In the genomic region with DNA sequence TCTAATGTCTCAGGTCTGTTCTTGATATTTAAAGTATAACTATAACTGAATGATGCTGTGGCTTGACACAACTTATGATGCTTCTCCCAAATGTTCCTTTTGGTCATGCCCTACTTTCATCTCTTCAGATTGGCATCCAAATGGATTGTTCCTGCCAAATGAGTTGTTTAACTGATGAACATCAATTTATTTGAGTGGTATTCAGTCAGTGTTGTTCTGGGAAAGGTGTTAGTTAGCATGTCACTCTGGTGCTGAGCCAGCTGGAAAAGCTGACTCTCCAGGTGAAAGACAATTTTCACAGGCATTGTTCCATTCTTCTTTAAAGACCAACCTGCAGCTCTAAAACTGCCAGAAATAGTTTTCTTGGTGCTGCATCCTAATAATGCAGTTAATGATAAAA, we compare ENCODE assay signal across 14 mouse cellular contexts. TPM values are rescaled to one million over a fixed set of nuclear protein-coding genes. Genes with fewer than 3 reads are reported as not detected.
"Had no signal": no experiment of that assay in that cellular context is flagged by ENCODE, and none has a peak within 500 bp of the region (broad histone marks: within the 10 kb centered on the region; RNA-seq: fewer than 3 reads in every experiment).

No protein-coding gene starts in this region.

- H3K27me3 ChIP-seq: limb, embryonic 12.5 days; midbrain, embryonic 13.5 days; neural tube, embryonic 15.5 days had no signal

- H3K36me3 ChIP-seq: limb, embryonic 12.5 days; midbrain, embryonic 13.5 days; neural tube, embryonic 15.5 days had no signal

- H3K4me2 ChIP-seq: limb, embryonic 12.5 days; midbrain, embryonic 13.5 days; neural tube, embryonic 15.5 days had no signal

- ATAC-seq: midbrain, embryonic 13.5 days had no signal

- DNase-seq: kidney, postnatal 36 days; layer of hippocampus, adult 9-11 months; layer of hippocampus, postnatal 36 days; liver; lung, adult 18-20 months; thymus, adult 18-20 months; thymus, postnatal 14 days had no signal

- H3K9ac ChIP-seq: limb, embryonic 12.5 days; liver, embryonic 14.5 days; midbrain, embryonic 13.5 days; neural tube, embryonic 15.5 days had no signal

- H3K4me1 ChIP-seq: limb, embryonic 12.5 days; midbrain, embryonic 13.5 days; neural tube, embryonic 15.5 days had no signal

- H3K4me3 ChIP-seq: limb, embryonic 12.5 days; midbrain, embryonic 13.5 days; myocyte; neural tube, embryonic 15.5 days had no signal

- H3K27ac ChIP-seq: kidney, postnatal 0 days; limb, embryonic 12.5 days; liver, embryonic 14.5 days; midbrain, embryonic 13.5 days; neural tube, embryonic 15.5 days had no signal

- H3K9me3 ChIP-seq: limb, embryonic 12.5 days; midbrain, embryonic 13.5 days; neural tube, embryonic 15.5 days had no signal

RNA-seq across cellular contexts. Expression of a gene that starts 43.0 kb away (rescaled TPM):
- total RNA-seq: megakaryocyte progenitor cell, adult 5-6 weeks had no signal
- polyA plus RNA-seq: kidney, postnatal 0 days; liver, embryonic 14.5 days had no signal
